Mouse (Mus musculus): Measurements from ENCODE around the gene Dbnl. TPM values are rescaled to one million over a fixed set of nuclear protein-coding genes. Genes with fewer than 3 reads are reported as not detected.
"Not testable (repeated sequence)": the region's sequence is repeated elsewhere in the genome, so short reads cannot be mapped to it uniquely, and the experiment has no call there.

Gene Dbnl
- total and polyA plus RNA-seq, 3 experiments: 58.2 to 79.3 (median 66.6) TPM

DNA sequence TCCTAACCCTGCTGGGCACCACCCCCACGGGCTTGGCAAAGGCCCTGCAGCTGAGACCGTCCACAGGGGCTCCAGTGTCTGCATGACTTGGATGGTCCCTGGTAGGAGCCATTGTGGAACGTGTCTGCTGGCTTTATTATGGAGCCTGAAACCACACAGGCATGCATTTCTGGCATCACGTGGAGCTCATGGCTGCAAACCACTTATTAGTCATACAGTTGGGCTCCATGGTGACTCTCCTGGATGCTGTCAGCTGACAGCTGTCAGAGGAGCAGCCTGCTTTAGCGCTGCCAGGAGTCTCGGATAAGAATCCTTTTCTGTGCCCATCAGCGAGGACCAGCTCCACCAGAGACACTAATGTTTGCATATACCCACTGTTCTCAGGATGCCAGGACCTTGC is 7.4 kb downstream of the Dbnl start:
- DNase-seq: no peak

DNA sequence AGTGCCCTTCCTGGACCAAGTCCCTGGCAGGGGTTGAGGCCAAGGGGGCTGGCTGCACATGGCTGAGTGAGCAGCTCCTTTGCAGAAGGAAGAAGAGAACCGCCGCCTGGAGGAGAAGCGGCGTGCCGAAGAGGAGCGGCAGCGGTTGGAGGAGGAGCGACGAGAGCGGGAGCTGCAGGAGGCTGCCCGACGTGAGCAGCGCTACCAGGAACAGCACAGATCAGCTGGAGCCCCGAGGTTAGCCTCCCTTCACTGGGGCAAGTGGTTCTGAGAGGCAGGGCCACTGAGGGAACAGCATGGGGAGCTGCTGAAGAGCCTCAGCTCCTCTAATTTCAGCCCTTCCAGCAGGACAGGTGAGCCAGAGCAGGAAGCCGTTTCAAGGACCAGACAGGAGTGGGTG is 8.7 kb downstream of the Dbnl start:
- no peak for DNase-seq

GRCm38 (mm10) chr11:5797371-5797770 is 9.1 kb downstream of the Dbnl start:
- no peak for DNase-seq

- DNase-seq: no peak
Observed at GRCm38 (mm10) chr11:5797928-5798327, 9.6 kb downstream of the Dbnl start.

DNA sequence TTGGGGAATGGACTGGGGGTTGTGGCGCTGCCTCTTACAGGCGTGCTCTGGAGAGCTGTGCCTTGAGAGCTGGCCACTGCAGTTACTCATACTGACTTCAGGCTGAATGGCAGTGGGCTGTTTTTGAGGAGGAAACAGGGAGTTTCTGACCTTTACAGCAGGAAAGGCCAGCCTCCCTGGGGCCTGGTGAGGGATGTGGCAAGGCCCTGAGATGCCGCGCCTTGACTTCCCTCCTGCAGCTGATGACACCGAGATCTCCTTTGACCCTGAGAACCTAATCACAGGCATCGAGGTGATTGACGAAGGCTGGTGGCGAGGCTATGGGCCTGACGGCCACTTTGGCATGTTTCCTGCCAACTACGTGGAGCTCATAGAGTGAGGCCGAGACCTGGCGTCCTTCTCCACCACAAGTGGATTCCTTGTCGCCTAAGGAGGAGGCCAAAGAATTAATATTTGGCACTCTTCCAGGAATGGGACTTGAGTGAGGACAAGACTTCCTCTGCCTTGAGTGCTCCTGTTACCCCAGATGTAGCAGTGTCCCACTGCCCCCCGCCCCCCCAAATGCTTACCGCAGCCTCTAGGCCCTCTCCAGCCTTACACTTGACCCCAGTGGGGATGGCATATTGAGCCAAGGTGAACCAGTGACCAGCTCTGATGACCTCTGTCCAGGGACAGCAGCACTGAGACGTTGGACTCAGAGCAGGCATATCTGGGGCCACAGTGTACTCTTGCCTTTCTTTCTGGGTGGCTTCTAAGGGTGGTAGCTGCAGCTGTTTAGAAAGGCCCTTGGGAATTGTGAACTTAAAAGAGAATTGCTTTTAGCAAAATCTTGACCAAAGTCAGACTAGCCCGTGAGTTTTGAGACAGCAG is 11.6 kb downstream of the Dbnl start:
- no peak for DNase-seq

DNA sequence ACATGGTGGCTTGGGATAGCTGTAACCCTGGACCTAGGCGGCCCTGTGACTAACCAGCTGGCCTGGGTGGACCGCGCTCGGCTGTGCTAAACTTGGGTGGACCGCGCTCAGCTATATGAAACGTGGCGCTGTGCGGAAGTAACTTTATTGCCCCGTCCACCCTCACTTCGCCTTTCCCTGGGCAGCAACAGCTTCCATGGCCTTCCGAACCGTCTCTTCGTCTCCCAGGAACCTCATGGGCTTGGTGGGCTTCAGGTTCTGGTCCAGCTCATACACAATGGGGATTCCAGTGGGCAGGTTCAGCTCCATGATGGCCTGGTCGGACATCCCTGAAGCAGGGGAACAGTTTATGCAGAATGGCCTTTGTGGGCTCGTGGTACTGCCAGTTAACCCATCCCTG is 13.2 kb downstream of the Dbnl start:
- DNase-seq: no peak

GRCm38 (mm10) chr11:5802005-5802404 is 13.7 kb downstream of the Dbnl start:
- DNase-seq: no peak

- no peak for DNase-seq
Observed at GRCm38 (mm10) chr11:5802457-5803217, 14.3 kb downstream of the Dbnl start.

DNA sequence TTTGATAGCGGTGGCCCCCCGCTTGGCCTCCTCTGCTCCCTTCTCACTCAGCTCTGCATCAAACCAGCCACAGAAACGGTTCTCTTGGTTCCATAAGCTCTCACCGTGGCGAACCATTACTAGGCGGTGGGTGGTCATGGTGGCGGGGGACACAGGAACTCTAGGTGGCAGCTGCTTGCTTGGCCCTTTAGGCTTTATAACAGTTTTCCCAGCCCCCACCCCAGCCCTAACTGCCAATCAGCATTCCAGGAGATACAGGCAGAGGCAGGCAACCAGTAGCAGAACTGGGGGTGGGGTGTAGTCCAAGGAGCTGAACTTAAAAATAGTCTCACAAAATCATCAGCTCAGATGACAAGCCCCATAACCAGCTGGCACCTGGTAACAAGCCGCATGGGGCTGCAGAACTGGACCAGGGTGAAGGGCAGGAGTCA is 15.3 kb downstream of the Dbnl start, which contains the start of gene Pgam2:
TSS of gene Pgam2 (minus strand) at position 183 of the 431 bp plus-strand sequence.
- DNase-seq: no peak

GRCm38 (mm10) chr11:5804174-5804573 is 15.9 kb downstream of the Dbnl start:
- DNase-seq: no peak

GRCm38 (mm10) chr11:5805711-5806110 is 17.4 kb downstream of the Dbnl start:
- no peak for DNase-seq

GRCm38 (mm10) chr11:5807956-5808355 is 19.7 kb downstream of the Dbnl start:
- DNase-seq: no peak

DNA sequence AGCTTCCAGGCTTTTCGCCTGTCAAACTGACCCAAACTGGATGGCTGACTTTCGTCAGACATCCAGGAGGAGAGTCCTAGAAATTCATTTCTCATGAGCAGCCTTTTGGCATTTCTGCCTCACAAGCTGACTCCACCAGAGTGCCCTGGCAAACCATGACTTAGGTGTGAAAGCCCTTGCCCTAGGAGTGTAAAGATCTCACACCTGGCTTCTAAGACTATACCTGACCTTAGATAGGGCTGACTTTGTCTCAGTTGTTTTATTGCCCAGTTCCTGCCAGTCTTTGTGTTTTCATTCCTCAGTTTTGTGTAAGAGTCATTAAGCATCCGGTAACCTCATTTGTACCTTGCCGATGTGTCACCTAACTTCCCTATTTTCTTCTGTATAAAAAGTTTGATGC is 21.2 kb downstream of the Dbnl start:
- not testable (repeated sequence) for DNase-seq

DNA sequence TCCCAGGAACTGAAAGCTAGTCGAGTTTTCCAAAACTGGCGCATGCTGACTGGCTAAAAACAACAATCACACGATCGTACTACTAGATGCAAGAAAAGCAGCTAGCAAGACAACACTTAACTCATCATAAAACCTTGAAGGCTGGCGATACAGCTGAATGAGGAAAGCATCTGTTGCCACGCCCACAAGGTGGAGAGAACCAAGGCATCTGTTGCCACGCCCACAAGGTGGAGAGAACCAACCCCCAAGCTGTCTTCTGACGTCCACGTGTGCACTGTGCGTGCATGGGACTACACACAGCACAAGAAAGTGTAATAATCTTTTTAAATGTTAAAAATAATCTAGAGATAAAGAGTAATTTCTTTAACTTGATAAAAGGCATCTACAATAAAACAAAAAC is 25.1 kb downstream of the Dbnl start:
- DNase-seq: no peak

- no peak for DNase-seq
Observed at GRCm38 (mm10) chr11:5819223-5819622, 30.9 kb downstream of the Dbnl start.

DNA sequence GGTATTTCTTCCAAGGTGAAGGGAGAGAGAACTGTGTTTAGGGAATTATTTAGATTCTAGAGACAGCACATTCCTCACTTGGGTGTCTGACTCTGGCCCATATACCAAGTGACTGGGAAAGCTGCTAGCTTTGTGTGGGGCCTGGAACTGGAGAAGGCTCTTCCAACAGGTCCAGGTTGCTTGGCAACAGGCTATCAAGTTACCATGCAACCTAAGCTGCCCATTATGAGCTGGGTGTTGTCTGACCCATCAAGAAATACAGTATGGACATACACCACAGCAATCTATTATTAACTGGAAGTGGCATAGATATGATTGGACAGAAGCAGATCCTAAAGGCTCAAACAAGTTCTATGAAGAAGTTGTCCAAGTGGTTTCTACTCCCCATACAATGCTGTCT is 37.1 kb downstream of the Dbnl start:
- no peak for DNase-seq

- no peak for DNase-seq
Observed at GRCm38 (mm10) chr11:5827931-5828330, 39.6 kb downstream of the Dbnl start.

- no peak for DNase-seq
Observed at GRCm38 (mm10) chr11:5828509-5829191, 40.4 kb downstream of the Dbnl start.

DNA sequence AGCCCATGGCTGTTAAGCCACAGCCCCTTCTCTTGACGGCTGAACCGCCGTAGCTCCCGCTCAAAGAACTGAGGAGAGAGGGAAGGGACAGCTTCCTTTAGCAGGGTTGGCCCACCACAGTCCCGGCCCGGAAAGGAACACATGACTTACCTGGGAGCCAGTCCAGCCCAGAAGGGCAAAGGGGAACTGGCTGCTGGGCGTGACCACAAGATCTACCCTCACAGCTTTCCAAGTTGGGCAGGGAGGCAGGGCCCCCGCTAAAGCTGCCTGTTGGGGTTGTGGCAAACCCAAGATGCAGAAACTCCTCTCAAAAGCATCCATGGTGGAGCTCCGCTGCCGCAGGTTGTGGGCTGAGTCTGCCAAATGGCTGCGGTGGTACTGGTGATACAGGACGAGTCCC is 41.0 kb downstream of the Dbnl start:
- no peak for DNase-seq

DNA sequence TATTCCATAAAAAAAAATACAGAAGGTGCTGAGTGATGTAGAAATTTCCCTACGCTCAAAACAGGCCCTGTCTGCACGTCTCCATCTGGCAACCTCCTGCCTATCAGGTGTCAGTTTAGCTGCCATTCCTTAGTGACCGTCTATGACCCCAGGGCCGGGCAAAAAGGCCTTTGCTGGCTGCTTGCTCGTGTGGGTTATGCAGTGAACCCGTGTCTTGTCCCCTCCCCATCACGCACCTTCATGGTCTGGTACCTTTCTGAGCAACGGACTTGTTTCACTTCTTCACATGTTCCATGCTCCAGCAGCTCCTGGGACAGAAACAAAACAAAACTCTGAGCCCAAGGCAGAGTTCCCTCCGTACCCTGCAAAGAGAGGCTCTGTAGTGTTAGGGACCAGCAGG is 46.2 kb downstream of the Dbnl start:
- no peak for DNase-seq

GRCm38 (mm10) chr11:5835057-5835456 is 46.8 kb downstream of the Dbnl start:
- DNase-seq: no peak

DNA sequence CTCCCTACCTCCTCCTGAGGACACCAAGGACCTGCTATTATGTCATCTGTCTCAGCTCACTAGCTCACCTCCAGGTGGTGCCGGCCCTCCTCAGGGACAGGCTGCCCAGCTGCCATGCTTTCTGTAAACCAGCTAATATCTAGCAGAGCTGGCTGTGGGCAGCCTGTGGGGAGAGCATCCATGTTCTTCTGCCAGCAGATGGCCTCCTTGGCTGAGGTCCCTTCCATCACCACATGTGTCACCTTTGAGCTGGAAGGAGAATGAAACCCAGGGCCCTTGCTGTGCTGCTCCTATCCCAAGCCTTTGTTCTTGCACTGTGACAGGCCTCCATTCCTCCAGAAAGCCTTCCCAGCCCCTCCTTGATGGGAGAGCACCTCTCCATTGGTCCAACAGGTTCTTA is 47.8 kb downstream of the Dbnl start:
- peak; percentile 32 for DNase-seq
